Mouse (Mus musculus): ENCODE measurements around the gene Fam107b. TPM values are rescaled to one million over a fixed set of nuclear protein-coding genes. Genes with fewer than 3 reads are reported as not detected.
A peak's percentile ranks its signal among the peaks of the same experiment; 100 is the strongest.

The Fam107b gene
- polyA plus RNA-seq, 1 experiment, result 14.7 TPM

DNA sequence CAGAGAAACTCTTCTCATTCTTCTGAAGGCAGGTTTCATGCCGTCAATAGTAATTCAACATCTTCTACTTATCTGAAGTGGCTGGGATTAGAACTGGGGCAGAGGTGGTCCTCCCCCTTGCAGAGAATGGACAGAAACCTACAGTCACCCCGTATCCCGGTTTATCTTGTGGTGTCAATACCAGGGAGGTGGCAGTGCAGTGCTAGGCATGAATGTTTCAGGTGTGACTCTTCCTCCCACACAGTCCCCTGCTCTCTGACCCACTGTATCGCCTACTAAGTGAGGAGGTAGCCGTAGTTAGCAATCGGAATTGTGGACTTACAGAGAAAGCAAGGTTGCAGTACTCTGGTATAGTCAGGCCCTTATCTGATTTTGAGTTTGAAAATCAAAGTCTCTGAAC lies 201.2 kb downstream of the Fam107b start:
- H3K4me1 ChIP-seq (ENCODE audit: control insufficient read depth, insufficient read depth, low read length), result no peaks in the 10 kb centered on the region; the same call in 1 of the 2 replicates
- DNase-seq, result no peak
- H3K4me3 ChIP-seq (replicated peaks; ENCODE audit: extremely low read depth, low read depth, low read length), result no peak overlapping the region
- no peak for TF ChIP-seq POLR2A (IDR thresholded peaks at IDR 0.05; ENCODE audit: borderline replicate concordance, extremely low read depth, low read depth, low read length)
- TF ChIP-seq CTCF (IDR thresholded peaks at IDR 0.05; ENCODE audit: insufficient read depth, low read length), result no peak
- 82% methylated on average over 6 of the region's 6 CpGs for WGBS

DNA sequence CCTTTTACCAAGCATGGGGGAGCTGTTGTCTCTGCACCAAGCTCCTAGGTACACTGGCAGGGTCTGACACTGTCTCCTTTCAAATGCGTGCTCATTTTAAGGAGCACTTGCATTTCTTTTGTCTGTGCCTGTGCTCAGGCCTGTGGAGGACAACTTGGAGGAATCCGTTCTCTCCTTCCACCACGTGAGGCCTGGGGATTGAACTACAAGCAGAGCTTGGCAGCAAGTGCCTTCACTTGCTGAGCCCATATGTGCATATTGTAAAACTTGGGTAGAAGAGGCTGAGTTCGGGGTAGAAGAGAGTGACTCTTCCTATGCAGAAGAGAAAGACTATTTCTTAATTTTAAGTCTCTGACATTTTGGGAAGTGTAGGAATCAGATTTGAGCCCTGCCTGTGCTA lies 202.8 kb downstream of the Fam107b start:
- 87% methylated on average over 4 of the region's 4 CpGs for WGBS
- Histone ChIP-seq H3K4me3 (replicated peaks; ENCODE audit: extremely low read depth, low read depth, low read length) (no peak overlapping the region), H3K4me1 (ENCODE audit: control insufficient read depth, insufficient read depth, low read length) (no peaks in the 10 kb centered on the region)
- TF ChIP-seq POLR2A (IDR thresholded peaks at IDR 0.05; ENCODE audit: borderline replicate concordance, extremely low read depth, low read depth, low read length), result no peak
- DNase-seq, result no peak

DNA sequence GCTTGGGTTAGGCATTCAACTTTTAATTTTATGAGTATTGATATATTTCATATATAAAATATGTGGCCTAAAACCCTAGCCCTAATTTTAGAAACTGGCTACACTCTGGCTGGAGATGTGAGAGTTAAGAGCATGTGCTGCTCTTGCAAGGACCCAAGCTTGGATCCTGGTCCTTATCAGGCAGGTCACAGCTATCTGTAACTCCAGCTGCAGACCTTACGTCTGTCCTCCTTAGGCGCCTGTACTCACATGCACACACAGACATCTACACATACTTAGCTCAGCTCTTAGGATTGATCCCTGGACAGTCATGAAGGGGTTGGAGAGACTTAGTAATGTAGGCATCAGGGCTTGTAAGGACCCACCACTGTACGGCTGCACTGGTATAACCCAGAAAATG lies 205.3 kb downstream of the Fam107b start:
- 94% methylated on average over 3 of the region's 3 CpGs for WGBS
- no peak for TF ChIP-seq POLR2A (IDR thresholded peaks at IDR 0.05; ENCODE audit: borderline replicate concordance, extremely low read depth, low read depth, low read length)
- no peak for TF ChIP-seq CTCF (IDR thresholded peaks at IDR 0.05; ENCODE audit: insufficient read depth, low read length)
- H3K4me3 ChIP-seq (replicated peaks; ENCODE audit: extremely low read depth, low read depth, low read length), result no peak overlapping the region
- H3K4me1 ChIP-seq (ENCODE audit: control insufficient read depth, insufficient read depth, low read length), result no peaks in the 10 kb centered on the region
- DNase-seq, result no peak

DNA sequence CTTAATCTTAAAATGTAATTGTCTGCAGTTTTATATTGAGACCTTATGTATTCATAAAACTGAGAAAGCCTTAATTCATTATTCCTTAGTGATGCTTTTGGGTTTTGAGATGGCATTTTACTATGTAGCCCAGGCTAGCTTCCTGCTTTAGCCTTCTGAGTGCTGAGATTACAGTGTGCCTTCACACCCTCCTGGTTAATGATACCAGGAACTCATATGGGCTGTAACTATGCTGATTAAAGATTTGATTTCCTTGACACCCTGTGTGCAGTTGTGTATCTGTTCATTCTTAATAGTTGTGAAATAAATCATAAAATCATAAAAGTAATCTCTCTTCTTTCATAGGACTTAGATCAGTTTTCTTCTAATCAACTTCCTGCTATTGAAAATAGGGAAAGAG lies 205.8 kb downstream of the Fam107b start:
- DNase-seq, result no peak
- TF ChIP-seq POLR2A (IDR thresholded peaks at IDR 0.05; ENCODE audit: borderline replicate concordance, extremely low read depth, low read depth, low read length) (no peak), CTCF (IDR thresholded peaks at IDR 0.05; ENCODE audit: insufficient read depth, low read length) (no peak)
- no peak overlapping the region for H3K4me3 ChIP-seq (replicated peaks; ENCODE audit: extremely low read depth, low read depth, low read length)
- H3K4me1 ChIP-seq (ENCODE audit: control insufficient read depth, insufficient read depth, low read length), result no peaks in the 10 kb centered on the region

DNA sequence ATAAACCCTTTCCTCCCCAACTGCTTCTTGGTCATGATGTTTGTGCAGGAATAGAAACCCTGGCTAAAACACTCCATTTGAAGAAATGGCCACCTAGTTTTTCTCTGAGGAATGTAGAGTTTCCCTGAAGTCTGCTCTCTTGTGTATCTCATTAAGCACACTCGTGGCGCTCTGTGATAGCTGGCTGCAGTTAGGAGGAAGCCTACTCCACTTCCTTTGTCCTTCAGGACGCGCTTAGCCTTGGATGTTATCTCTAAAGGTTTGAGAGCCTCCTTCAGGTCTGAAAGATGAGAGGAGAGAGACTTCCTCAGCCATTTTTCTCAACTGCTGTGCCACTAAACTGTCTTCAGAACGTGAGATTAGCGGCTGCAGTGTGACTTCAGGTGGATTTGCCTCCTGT lies 207.4 kb downstream of the Fam107b start:
- 50% methylated on average over 6 of the region's 6 CpGs for WGBS
- Histone ChIP-seq H3K4me3 (replicated peaks; ENCODE audit: extremely low read depth, low read depth, low read length) (no peak overlapping the region), H3K4me1 (ENCODE audit: control insufficient read depth, insufficient read depth, low read length) (no peaks in the 10 kb centered on the region)
- DNase-seq, result no peak
- TF ChIP-seq POLR2A (IDR thresholded peaks at IDR 0.05; ENCODE audit: borderline replicate concordance, extremely low read depth, low read depth, low read length), result no peak
- TF ChIP-seq CTCF (IDR thresholded peaks at IDR 0.05; ENCODE audit: insufficient read depth, low read length), result no peak

DNA sequence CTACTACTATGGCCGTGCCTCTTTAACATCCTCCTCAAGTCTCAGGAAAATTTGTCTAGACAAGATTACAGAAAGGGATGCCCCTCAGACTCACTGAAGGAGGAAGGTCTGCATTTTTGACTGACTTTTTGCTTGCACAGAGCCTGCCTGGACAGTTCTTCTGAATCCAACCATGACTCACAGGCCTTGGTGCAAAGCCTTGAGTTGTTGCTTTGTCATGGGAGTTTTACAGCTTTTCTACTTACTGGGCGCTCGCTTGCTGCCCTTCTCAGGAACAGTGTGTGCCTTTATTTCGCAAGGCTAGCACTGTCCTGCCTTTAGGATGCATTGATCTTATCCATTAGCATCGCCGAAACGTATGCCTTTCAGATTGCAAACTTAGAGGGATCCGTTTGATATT lies 215.3 kb downstream of the Fam107b start:
- WGBS, result 81% methylated on average over 8 of the region's 8 CpGs
- H3K4me1 ChIP-seq (ENCODE audit: control insufficient read depth, insufficient read depth, low read length), result no peaks in the 10 kb centered on the region
- no peak overlapping the region for H3K4me3 ChIP-seq (replicated peaks; ENCODE audit: extremely low read depth, low read depth, low read length)
- no peak for DNase-seq
- TF ChIP-seq POLR2A (IDR thresholded peaks at IDR 0.05; ENCODE audit: borderline replicate concordance, extremely low read depth, low read depth, low read length) (no peak), CTCF (IDR thresholded peaks at IDR 0.05; ENCODE audit: insufficient read depth, low read length) (no peak)

DNA sequence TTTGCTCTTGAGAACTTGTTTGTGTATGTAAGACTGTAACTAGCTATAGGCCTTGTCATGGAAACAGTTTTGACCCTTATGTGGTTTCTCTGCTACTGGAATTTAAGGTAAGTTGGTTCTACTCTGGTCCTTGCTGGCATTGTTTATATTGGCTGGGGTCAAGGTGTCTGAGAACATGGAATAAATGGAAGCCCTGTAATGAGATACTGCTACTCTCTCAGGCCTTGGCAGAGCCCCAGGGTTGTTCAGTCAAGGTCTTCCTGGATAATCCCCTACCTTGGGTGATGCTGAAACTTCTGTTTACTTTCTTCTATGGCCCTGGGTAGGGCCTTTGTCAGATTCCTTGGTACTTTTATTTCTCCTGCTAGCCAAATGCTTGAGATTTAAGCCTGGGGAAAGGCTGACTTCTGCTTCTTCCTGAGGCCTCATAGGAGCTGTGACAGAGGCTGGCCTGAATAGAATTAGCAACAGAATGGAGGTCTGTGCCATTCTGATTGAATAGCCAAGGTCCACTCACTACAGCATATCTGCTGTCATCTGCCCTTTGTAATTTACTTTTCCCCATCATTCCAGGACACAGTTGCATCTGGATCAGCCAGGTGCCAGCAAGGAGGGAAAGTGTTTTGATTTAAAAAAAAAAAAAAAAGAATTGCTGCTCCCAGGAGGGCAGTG lies 217.6 kb downstream of the Fam107b start:
- no peaks in the 10 kb centered on the region for H3K4me1 ChIP-seq (ENCODE audit: control insufficient read depth, insufficient read depth, low read length)
- TF ChIP-seq POLR2A (IDR thresholded peaks at IDR 0.05; ENCODE audit: borderline replicate concordance, extremely low read depth, low read depth, low read length), result no peak
- TF ChIP-seq CTCF (IDR thresholded peaks at IDR 0.05; ENCODE audit: insufficient read depth, low read length), result no peak
- DNase-seq, result no peak
- no peak overlapping the region for H3K4me3 ChIP-seq (replicated peaks; ENCODE audit: extremely low read depth, low read depth, low read length)

DNA sequence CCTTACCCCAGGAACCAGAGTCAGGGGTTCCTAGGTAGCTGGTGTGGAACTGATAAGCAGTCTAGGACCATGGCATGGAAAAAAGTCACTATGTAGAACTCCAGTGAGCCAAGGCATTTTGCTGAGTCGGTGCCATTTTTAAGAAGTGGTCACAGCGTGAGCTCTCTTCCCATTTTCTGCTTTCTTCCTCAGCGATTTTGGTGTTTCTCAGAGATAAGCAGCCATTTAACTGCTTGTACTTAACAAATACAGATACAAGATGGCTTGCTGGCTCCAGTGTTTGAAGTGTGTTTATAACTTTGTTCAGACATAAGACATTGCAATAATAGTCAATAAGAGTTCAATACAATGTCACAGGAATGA lies 218.1 kb downstream of the Fam107b start:
- WGBS, result 81% methylated on average over 3 of the region's 3 CpGs
- H3K4me1 ChIP-seq (ENCODE audit: control insufficient read depth, insufficient read depth, low read length), result no peaks in the 10 kb centered on the region
- H3K4me3 ChIP-seq (replicated peaks; ENCODE audit: extremely low read depth, low read depth, low read length), result no peak overlapping the region
- DNase-seq, result no peak
- TF ChIP-seq CTCF (IDR thresholded peaks at IDR 0.05; ENCODE audit: insufficient read depth, low read length), result no peak
- TF ChIP-seq POLR2A (IDR thresholded peaks at IDR 0.05; ENCODE audit: borderline replicate concordance, extremely low read depth, low read depth, low read length), result no peak

DNA sequence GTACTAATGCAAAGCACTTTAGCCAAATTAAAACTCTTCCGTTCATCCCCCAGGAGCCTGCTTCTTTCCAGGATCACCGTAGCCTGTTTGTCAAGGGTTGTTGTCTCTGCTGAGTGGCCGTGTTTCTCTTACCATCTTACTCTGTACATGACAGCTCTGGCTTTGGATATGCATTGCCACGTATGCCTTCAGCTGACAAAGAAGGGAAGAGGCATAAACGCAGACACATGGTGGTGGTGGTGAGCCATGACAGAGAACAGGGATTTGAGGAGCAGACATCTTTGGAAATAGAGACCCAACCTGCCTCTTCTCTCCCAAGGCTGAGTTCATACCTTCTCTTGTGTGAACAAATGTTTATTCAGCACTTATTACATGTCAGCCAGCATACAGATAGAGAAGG lies 226.3 kb downstream of the Fam107b start:
- no peak for DNase-seq
- TF ChIP-seq CTCF (IDR thresholded peaks at IDR 0.05; ENCODE audit: insufficient read depth, low read length) (no peak), POLR2A (IDR thresholded peaks at IDR 0.05; ENCODE audit: borderline replicate concordance, extremely low read depth, low read depth, low read length) (no peak)
- WGBS, result 66% methylated on average over 5 of the region's 5 CpGs
- Histone ChIP-seq H3K4me1 (ENCODE audit: control insufficient read depth, insufficient read depth, low read length) (no peaks in the 10 kb centered on the region), H3K4me3 (replicated peaks; ENCODE audit: extremely low read depth, low read depth, low read length) (no peak overlapping the region)

DNA sequence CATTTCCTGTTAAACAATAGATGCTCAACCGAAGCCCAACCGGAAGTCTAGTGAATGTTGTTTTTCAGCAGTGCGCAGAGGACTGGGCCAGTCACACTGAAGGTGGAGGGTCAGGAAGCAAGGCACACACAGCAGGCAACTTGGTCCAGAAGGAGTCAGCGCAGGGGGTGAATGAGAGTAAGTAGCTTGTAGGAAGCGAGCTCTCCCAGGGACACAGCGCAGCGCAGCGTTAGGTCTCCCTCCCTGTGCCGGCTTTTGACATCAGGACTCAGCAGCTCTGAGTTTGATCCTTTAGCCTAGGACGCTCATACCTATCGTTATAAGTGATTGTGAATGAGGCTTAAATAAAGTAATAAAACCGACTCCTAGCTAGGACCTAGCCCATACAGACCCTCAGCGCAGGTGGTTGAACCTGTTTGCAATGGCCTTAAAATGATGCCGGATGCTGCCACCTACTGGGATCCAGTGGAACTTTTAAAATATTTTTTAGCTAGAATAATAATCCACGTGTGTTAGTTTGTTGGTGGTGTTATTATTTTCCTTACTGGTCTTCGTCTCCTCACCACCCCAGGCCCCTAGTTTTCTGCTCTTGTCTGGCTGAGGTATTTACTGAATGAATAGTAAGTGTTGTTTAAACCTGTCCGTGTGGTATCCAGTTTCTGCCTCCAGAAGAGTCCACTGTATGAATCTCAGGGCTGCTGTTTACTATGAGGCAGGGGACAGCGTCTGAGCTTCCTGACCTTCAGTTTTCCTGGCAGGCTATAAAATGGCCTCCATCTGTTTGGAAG lies 229.7 kb downstream of the Fam107b start:
- TF ChIP-seq POLR2A (IDR thresholded peaks at IDR 0.05; ENCODE audit: borderline replicate concordance, extremely low read depth, low read depth, low read length) (no peak), CTCF (IDR thresholded peaks at IDR 0.05; ENCODE audit: insufficient read depth, low read length) (0 out of 2 replicates have a peak, but pooled peaks have one; percentile 48)

More for the DNA sequence above, 229.7 kb downstream of the Fam107b start:
- WGBS, result 6% methylated on average over 18 of the region's 18 CpGs
- DNase-seq, result peak; percentile 11
- Histone ChIP-seq H3K4me3 (replicated peaks; ENCODE audit: extremely low read depth, low read depth, low read length) (peak overlapping the region; percentile 7), H3K4me1 (ENCODE audit: control insufficient read depth, insufficient read depth, low read length) (no peaks in the 10 kb centered on the region)

Data from lung, adult 2 months (tissue).